Mouse (Mus musculus): ENCODE results near the gene Glmn. TPM values are rescaled to one million over a fixed set of nuclear protein-coding genes. Genes with fewer than 3 reads are reported as not detected.

Gene Glmn
- polyA plus RNA-seq (2014; fragmentation: Illumina TruSeq; extraction: RNeasy Lipid Tissue Mini Kit (QIAGEN cat#74804); ENCODE audit: low read depth, low replicate concordance): 41.2 TPM

DNA sequence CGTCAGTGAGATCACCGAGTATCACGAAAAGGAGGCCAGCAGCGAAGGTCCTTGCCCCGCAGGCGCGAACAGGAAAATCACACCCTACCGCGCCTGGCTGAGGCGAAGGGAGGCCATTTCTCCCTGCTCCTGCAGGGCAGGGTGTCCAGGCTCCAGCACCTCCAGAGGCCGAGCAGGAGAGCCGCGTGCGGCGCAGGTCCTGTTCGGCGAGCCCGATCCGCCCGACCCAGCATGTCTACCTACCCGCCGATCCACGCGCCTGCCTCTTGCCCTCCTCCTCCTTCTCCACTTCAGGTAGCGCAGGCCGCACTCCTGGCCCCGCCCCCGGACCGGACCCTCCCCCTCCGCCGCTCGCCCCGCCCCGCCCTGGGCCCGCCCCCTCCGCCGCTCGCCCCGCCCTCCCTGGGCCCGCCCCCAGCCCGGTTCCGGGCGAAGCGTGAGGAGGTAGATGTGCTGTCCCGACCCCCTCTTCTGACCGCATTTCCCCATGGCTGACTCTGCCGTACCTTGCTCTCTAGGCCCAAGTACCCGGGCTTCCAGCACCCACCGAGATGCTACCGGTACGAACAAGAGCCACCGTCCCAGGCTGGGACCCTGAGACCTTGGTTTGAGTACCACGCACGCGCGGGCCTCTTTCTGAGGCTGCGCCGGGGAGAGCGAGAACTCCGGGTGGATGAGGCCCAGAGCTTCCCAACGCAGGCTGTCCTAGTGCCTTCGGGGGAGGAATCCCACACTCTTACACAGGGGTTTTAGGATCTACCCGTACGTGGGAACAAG is at the start of gene Glmn, which contains the start of gene Rpap2:
Gene Glmn, minus strand, starts transcription at position 588 of the 777 bp plus-strand sequence.
Gene Rpap2, plus strand, starts transcription at position 73 of the 777 bp plus-strand sequence.

DNA sequence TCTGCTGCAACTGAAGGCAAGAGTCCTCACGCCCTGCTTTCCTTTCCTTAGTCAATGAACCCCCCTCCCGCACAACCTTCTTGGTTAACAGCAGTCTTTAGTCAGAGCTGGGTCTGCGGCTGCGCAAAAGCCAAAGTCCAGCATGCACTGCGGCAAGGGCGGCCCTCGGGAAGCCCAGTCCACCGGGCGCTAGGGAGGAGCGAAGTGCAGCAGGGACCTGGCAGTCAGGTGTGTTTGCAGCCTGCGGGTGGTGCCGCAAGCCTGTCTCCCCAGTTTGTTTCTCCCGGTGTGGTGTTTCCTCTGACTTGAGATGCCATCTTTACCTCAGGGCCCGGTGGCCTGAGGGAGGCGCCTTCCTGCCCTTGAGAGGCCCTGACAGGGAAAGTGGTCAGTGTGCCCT is 63.1 kb downstream of the Glmn start, which contains the start of gene 1700028K03Rik:
Gene 1700028K03Rik, plus strand, starts transcription at position 129 of the 400 bp plus-strand sequence.

DNA sequence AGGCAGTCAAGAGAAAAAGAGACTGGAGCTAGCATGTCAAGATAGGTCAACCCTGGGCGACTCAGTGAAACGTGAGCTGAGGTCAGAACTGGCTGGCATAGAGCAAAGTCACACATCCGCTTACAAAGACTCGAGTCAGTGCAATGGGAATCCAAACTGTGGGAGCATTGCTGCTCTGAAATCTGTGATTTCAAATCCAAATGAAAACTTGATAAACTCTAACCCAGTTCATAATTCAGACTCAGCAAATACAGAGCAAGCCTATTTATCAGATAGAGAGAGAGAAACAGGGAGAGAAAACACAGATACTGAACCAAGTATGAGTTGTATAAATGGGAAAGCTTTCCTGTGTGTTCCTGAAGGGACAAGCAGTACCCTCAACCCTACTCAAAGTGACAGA is 90.4 kb downstream of the Glmn start, which contains the start of gene Gm42669:
Gene Gm42669, plus strand, starts transcription at position 301 of the 400 bp plus-strand sequence.

Other genes starting within 250 kb of the Glmn start
- gene Ephx4, start 195.2 kb downstream of the Glmn start, polyA plus RNA-seq (2014; fragmentation: Illumina TruSeq; extraction: RNeasy Lipid Tissue Mini Kit (QIAGEN cat#74804); ENCODE audit: low read depth, low replicate concordance): 20.4 TPM
- not detected for gene Lpcat2b, start 166.3 kb downstream of the Glmn start, polyA plus RNA-seq (2014; fragmentation: Illumina TruSeq; extraction: RNeasy Lipid Tissue Mini Kit (QIAGEN cat#74804); ENCODE audit: low read depth, low replicate concordance)
- gene Btbd8, start 159.9 kb downstream of the Glmn start, polyA plus RNA-seq (2014; fragmentation: Illumina TruSeq; extraction: RNeasy Lipid Tissue Mini Kit (QIAGEN cat#74804); ENCODE audit: low read depth, low replicate concordance): 28.1 TPM
- 0.47 TPM for gene Gm42669, start 90.3 kb downstream of the Glmn start, polyA plus RNA-seq (2014; fragmentation: Illumina TruSeq; extraction: RNeasy Lipid Tissue Mini Kit (QIAGEN cat#74804); ENCODE audit: low read depth, low replicate concordance)
- gene 1700028K03Rik, start 63.2 kb downstream of the Glmn start, polyA plus RNA-seq (2014; fragmentation: Illumina TruSeq; extraction: RNeasy Lipid Tissue Mini Kit (QIAGEN cat#74804); ENCODE audit: low read depth, low replicate concordance): 0.13 TPM
- 22.2 TPM for gene Rpap2, start 515 bp downstream of the Glmn start, polyA plus RNA-seq (2014; fragmentation: Illumina TruSeq; extraction: RNeasy Lipid Tissue Mini Kit (QIAGEN cat#74804); ENCODE audit: low read depth, low replicate concordance)
- 5.6 TPM for gene Gfi1, start 128.1 kb upstream of the Glmn start, polyA plus RNA-seq (2014; fragmentation: Illumina TruSeq; extraction: RNeasy Lipid Tissue Mini Kit (QIAGEN cat#74804); ENCODE audit: low read depth, low replicate concordance)
- gene Ube2d2b, start 232.2 kb upstream of the Glmn start, polyA plus RNA-seq (2014; fragmentation: Illumina TruSeq; extraction: RNeasy Lipid Tissue Mini Kit (QIAGEN cat#74804); ENCODE audit: low read depth, low replicate concordance): not detected